Mouse (Mus musculus) CH12.LX (cell line): ENCODE data around the gene Arhgef7. TPM values are rescaled to one million over a fixed set of nuclear protein-coding genes. Genes with fewer than 3 reads are reported as not detected.

Experiments
- DNase-seq: peaks from one replicate; pipeline ENCODE4 v3.0.0-alpha.2; 2013; ENCODE audit errors: extremely low read depth
- H3K27ac ChIP-seq: 2 replicates; pipeline ENCODE4 v1.5.1; 2012; ENCODE audit warnings: low read depth, mild to moderate bottlenecking, control low read depth, moderate library complexity; ENCODE audit not compliant: insufficient read depth
- H3K27me3 ChIP-seq: replicated peaks from 2 replicates; pipeline ENCODE3; 2012; ENCODE audit warnings: inconsistent platforms
- H3K36me3 ChIP-seq, 2 experiments: replicated peaks in 1 of 2; 2 replicates each; pipeline versions ENCODE3 to v1.6.1; 2012; ENCODE audit warnings: inconsistent platforms in 1 of 2, low read length in 1 of 2, mild to moderate bottlenecking in 1 of 2, mixed read lengths in 1 of 2, moderate library complexity in 1 of 2; ENCODE audit not compliant: control insufficient read depth in 1 of 2, insufficient read depth in 1 of 2
- H3K4me1 ChIP-seq, 2 experiments: 2 replicates each; pipeline ENCODE4 v1.6.1; 2012; ENCODE audit warnings: inconsistent platforms in 1 of 2, moderate library complexity in 1 of 2; ENCODE audit not compliant: insufficient read depth in 2 of 2, control insufficient read depth in 1 of 2
- H3K4me2 ChIP-seq: 2 replicates; pipeline ENCODE4 v1.6.1; 2012; ENCODE audit warnings: low read depth, mild to moderate bottlenecking, control low read depth; ENCODE audit not compliant: poor library complexity, insufficient read depth, severe bottlenecking
- H3K4me3 ChIP-seq, 3 experiments: fragments of 150-350 bp in 1 of 3; sonication (generic) in 1 of 3; replicated peaks in 1 of 3; 2 replicates each; pipeline versions ENCODE3 to v1.5.1; 2011 to 2012; ENCODE audit warnings: low read depth in 2 of 3, low read length in 2 of 3, mild to moderate bottlenecking in 2 of 3, moderate library complexity in 2 of 3, control low read depth in 1 of 3, improper control_type of control experiment in 1 of 3, inconsistent platforms in 1 of 3, mixed read lengths in 1 of 3; ENCODE audit not compliant: poor library complexity in 1 of 3
- H3K79me2 ChIP-seq: replicated peaks from 2 replicates; pipeline ENCODE4 v1.6.1; 2012; ENCODE audit warnings: mild to moderate bottlenecking, moderate library complexity; ENCODE audit not compliant: control insufficient read depth, poor library complexity, insufficient read depth, severe bottlenecking; ENCODE audit errors: extremely low read depth
- H3K9ac ChIP-seq: 2 replicates; pipeline ENCODE4 v1.6.1; 2012; ENCODE audit warnings: low read depth, mild to moderate bottlenecking, control low read depth, moderate library complexity; ENCODE audit not compliant: insufficient read depth
- H3K9me3 ChIP-seq: replicated peaks from 2 replicates; pipeline ENCODE3; 2012; ENCODE audit warnings: low read length, inconsistent platforms, mixed read lengths
- BHLHE40 ChIP-seq: IDR thresholded peaks from 2 replicates; pipeline ENCODE4 v1.6.1; 2011; ENCODE audit warnings: mild to moderate bottlenecking, low read depth, low read length, improper control_type of control experiment
- CHD1 ChIP-seq: IDR thresholded peaks from 2 replicates; pipeline ENCODE4 v1.6.1; 2012; ENCODE audit warnings: low read depth, low read length, improper control_type of control experiment, inconsistent platforms
- CHD2 ChIP-seq: IDR thresholded peaks from 2 replicates; pipeline ENCODE4 v1.6.1; 2011; ENCODE audit warnings: low read length, improper control_type of control experiment
- CTCF ChIP-seq, 2 experiments: IDR thresholded peaks in 1 of 2; conservative IDR thresholded peaks in 1 of 2; 2 replicates each; pipeline ENCODE4 v1.5.1; 2011 to 2012; ENCODE audit warnings: low read depth in 2 of 2, low read length in 2 of 2, improper control_type of control experiment in 1 of 2, inconsistent platforms in 1 of 2, mild to moderate bottlenecking in 1 of 2, moderate library complexity in 1 of 2
- E2F4 ChIP-seq: IDR thresholded peaks from 2 replicates; pipeline ENCODE4 v1.6.1; 2011; ENCODE audit warnings: low read depth, low read length, improper control_type of control experiment; ENCODE audit not compliant: insufficient replicate concordance
- EP300 ChIP-seq: IDR thresholded peaks from 2 replicates; pipeline ENCODE4 v1.6.1; 2011; ENCODE audit warnings: low read length, improper control_type of control experiment
- ETS1 ChIP-seq: conservative IDR thresholded peaks from 2 replicates; pipeline ENCODE4 v1.6.1; 2012; ENCODE audit warnings: low read depth, mild to moderate bottlenecking, inconsistent platforms, low read length, improper control_type of control experiment, moderate library complexity
- GABPA ChIP-seq: IDR thresholded peaks from 2 replicates; pipeline ENCODE4 v1.6.1; 2012; ENCODE audit warnings: low read depth, low read length, improper control_type of control experiment, inconsistent platforms; ENCODE audit not compliant: insufficient replicate concordance
- JUN ChIP-seq: IDR thresholded peaks from 2 replicates; pipeline ENCODE4 v1.6.1; 2011; ENCODE audit warnings: low read depth, mild to moderate bottlenecking, low read length, improper control_type of control experiment, moderate library complexity; ENCODE audit not compliant: insufficient read depth
- MEF2A ChIP-seq: IDR thresholded peaks from 2 replicates; pipeline ENCODE4 v1.6.1; 2014; ENCODE audit warnings: low read depth, mild to moderate bottlenecking, inconsistent platforms, low read length, improper control_type of control experiment, borderline replicate concordance
- MXI1 ChIP-seq: IDR thresholded peaks from 2 replicates; pipeline ENCODE4 v1.6.1; 2011; ENCODE audit warnings: mild to moderate bottlenecking, low read depth, low read length, improper control_type of control experiment
- MYC ChIP-seq: IDR thresholded peaks from 2 replicates; pipeline ENCODE4 v1.6.1; 2011; ENCODE audit warnings: low read depth, mild to moderate bottlenecking, improper control_type of control experiment, low read length
- NELFE ChIP-seq: IDR thresholded peaks from 2 replicates; pipeline ENCODE4 v1.6.1; 2011; ENCODE audit warnings: low read depth, low read length, improper control_type of control experiment
- NRF1 ChIP-seq: IDR thresholded peaks from 2 replicates; pipeline ENCODE4 v1.6.1; 2014; ENCODE audit warnings: low read depth, mild to moderate bottlenecking, inconsistent platforms, low read length, improper control_type of control experiment, moderate library complexity
- PAX5 ChIP-seq: IDR thresholded peaks from 2 replicates; pipeline ENCODE4 v1.6.1; 2012; ENCODE audit warnings: low read length, inconsistent platforms, mixed read lengths
- POLR2A ChIP-seq: IDR thresholded peaks from 2 replicates; pipeline ENCODE4 v1.6.1; 2011; ENCODE audit warnings: low read depth, mild to moderate bottlenecking, improper control_type of control experiment, low read length
- POLR2AphosphoS2 ChIP-seq: IDR thresholded peaks from 2 replicates; pipeline ENCODE4 v1.6.1; 2011; ENCODE audit warnings: low read depth, low read length, improper control_type of control experiment
- RAD21 ChIP-seq: IDR thresholded peaks from 2 replicates; pipeline ENCODE4 v1.6.1; 2011; ENCODE audit warnings: low read depth, mild to moderate bottlenecking, low read length, improper control_type of control experiment, moderate library complexity
- SMC3 ChIP-seq: IDR thresholded peaks from 2 replicates; pipeline ENCODE4 v1.6.1; 2011; ENCODE audit warnings: low read depth, low read length, improper control_type of control experiment
- TBP ChIP-seq: conservative IDR thresholded peaks from 2 replicates; pipeline ENCODE4 v1.6.1; 2011; ENCODE audit warnings: low read depth, low read length, improper control_type of control experiment
- USF1 ChIP-seq: IDR thresholded peaks from 2 replicates; pipeline ENCODE4 v1.6.1; 2014; ENCODE audit warnings: low read depth, mild to moderate bottlenecking, inconsistent platforms, low read length, improper control_type of control experiment
- USF2 ChIP-seq: conservative IDR thresholded peaks from 2 replicates; pipeline ENCODE4 v1.6.1; 2011; ENCODE audit warnings: low read depth, low read length, improper control_type of control experiment
- ZMIZ1 ChIP-seq: IDR thresholded peaks from 2 replicates; pipeline ENCODE4 v1.6.1; 2012; ENCODE audit warnings: low read depth, mild to moderate bottlenecking, inconsistent platforms, low read length, improper control_type of control experiment
- dilution Hi-C: fragments of 300-500 bp; cut with MboI; formaldehyde crosslinking; loops from 2 replicates; pipeline ENCODE4 v1.14.3; 2020; ENCODE audit warnings: low sequenced_read_pairs; ENCODE audit not compliant: extremely low pct_unique_long_range_greater_than_20kb, extremely low pct_ligation_motif_present
- in situ Hi-C: fragments of 300-500 bp; cut with MboI; formaldehyde crosslinking; loops from 3 replicates; pipeline ENCODE4 v1.14.3; 2019; ENCODE audit warnings: low sequenced_read_pairs, low pct_ligation_motif_present, low pct_unique_long_range_greater_than_20kb, mixed read lengths
- polyA plus RNA-seq: library from polyadenylated mRNA; unstranded; fragments of >175 nt; gene quantifications from 2 replicates; pipeline ENCODE4 v1.2.1, GENCODE M21; 2012; ENCODE audit warnings: low read depth; ENCODE audit not compliant: insufficient read length
- total RNA-seq, 2 experiments: library from RNA; depleted of rRNA; stranded (reverse); fragments of 300-350 nt in 1 of 2; fragments of >200 nt in 1 of 2; gene quantifications; 2 replicates each; pipeline ENCODE4 v1.2.3; 2012 to 2014

Gene Arhgef7
- total and polyA plus RNA-seq, 3 experiments = 8.5 to 28.7 (median 17.0) TPM

DNA sequence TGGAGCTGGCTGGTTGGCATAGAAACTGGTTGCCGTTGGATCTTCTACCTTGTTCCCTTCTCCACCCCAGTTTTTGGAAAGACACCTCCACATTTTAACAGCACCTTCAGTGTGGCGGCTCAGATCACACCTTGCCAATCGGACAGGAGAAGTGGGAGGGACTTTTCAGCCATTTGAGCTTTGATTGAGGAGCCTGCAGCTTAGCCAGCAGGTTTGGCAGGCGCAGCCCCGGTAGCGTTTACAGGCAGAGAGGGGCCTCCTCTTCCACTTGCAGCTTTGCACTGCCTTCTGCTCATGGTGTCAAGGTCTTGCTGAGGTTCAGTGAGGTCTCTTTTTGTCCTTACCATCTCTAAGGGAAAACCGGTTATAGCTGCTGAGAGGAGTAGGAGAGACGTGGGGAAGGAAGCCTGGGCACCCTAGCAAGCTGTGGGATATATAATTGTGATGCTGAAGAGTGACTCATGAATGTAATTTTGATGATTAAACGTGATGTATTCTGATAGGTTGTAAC lies 95.1 kb downstream of the Arhgef7 start:
- Histone ChIP-seq H3K4me1 (no peaks in the 10 kb centered on the region), H3K9me3 (no peaks in the 10 kb centered on the region), H3K79me2 (no peaks in the 10 kb centered on the region), H3K36me3 (peaks cover 64 to 95% of the 10 kb centered on the region in 2 experiments), H3K9ac (no peak overlapping the region), H3K4me2 (no peak overlapping the region), H3K4me3 (no peak overlapping the region), H3K27me3 (no peaks in the 10 kb centered on the region), H3K27ac (no peak overlapping the region)
- dilution Hi-C loops = no loop called here
- no peak for DNase-seq
- in situ Hi-C loops = no loop called here
- TF ChIP-seq CHD2 (no peak), PAX5 (no peak), USF1 (no peak), ETS1 (no peak), MEF2A (no peak), NRF1 (no peak), GABPA (no peak), NELFE (no peak)

DNA sequence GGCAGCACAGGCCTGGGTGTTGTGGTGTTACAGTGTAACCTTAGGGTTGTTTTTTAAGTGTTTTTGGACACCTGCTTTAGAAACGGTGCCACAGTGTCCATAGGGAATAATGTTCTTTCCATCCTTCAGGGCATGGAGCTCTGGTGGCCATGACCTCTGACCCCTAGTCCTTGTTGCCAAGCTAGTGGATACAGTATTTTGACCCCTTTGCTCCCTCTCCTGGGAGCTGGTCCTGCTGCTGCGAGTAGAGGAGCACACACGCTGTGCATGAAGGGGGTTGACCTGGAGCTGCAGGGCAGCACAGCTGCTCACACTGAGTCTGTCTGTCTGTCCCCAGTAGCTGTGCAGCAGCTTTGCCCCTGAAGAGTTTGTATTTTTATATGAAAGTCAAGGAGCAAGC lies 98.2 kb downstream of the Arhgef7 start:
- Histone ChIP-seq H3K9ac (no peak overlapping the region), H3K27ac (no peak overlapping the region), H3K4me1 (no peaks in the 10 kb centered on the region), H3K36me3 (peaks cover 43 to 95% of the 10 kb centered on the region in 2 experiments), H3K4me2 (no peak overlapping the region), H3K4me3 (no peak overlapping the region), H3K9me3 (no peaks in the 10 kb centered on the region), H3K79me2 (no peaks in the 10 kb centered on the region), H3K27me3 (no peaks in the 10 kb centered on the region)
- dilution Hi-C loops = no loop called here
- in situ Hi-C loops = no loop called here
- no peak for DNase-seq
- TF ChIP-seq POLR2A = no peak
- TF ChIP-seq USF1 = no peak

DNA sequence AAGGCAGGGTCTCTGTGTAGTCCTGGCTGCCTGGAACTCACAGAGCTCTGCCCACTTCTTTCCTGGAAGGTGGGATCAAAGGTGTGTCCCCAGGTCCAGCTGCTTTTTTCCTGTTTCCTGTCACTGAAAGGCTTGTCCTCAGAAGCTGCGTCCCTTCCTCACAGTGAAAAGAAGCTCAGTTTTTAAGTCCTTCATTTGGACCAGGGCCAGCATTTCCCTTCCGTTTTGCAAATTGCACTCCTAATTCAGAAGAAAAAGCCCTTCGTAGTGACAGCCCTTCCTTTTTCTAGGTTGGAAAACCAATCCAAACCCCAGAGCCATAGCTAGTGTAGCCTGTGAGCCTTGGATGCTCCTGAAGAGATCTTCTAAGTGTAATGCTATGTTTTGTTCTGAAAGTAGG lies 99.8 kb downstream of the Arhgef7 start:
- dilution Hi-C loops = no loop called here

More for the DNA sequence above, 99.8 kb downstream of the Arhgef7 start:
- Histone ChIP-seq H3K4me1 (no peaks in the 10 kb centered on the region), H3K4me3 (no peak overlapping the region), H3K27ac (no peak overlapping the region), H3K79me2 (no peaks in the 10 kb centered on the region), H3K9me3 (no peaks in the 10 kb centered on the region), H3K36me3 (peaks cover 41 to 94% of the 10 kb centered on the region in 2 experiments), H3K27me3 (no peaks in the 10 kb centered on the region), H3K4me2 (no peak overlapping the region), H3K9ac (no peak overlapping the region)
- TF ChIP-seq ETS1 (no peak), JUN (no peak), E2F4 (no peak), EP300 (no peak), MXI1 (no peak), PAX5 (no peak), ZMIZ1 (no peak), CTCF (conservative IDR thresholded peaks at IDR 0.05 in 1 of 2, IDR thresholded peaks at IDR 0.05 in 1 of 2; ENCODE audit: low read depth in 2 of 2, low read length in 2 of 2) (no peak), USF2 (no peak), MYC (no peak), TBP (no peak), SMC3 (no peak), CHD1 (no peak), BHLHE40 (no peak), NELFE (no peak), POLR2AphosphoS2 (no peak), NRF1 (no peak), MEF2A (no peak), RAD21 (no peak)
- no peak for DNase-seq
- in situ Hi-C loops = no loop called here
